Mouse (Mus musculus) liver, embryonic 12.5 days (tissue): ENCODE data around the gene 1810055G02Rik. TPM values are rescaled to one million over a fixed set of nuclear protein-coding genes. Genes with fewer than 3 reads are reported as not detected.

Experiments
- ATAC-seq: fragments of 200-750 bp; cut with Nextera tagmentation; 2 replicates; pipeline ENCODE4 v1.8.0; 2017; ENCODE audit warnings: moderate number of reproducible peaks, mild to moderate bottlenecking, moderate library complexity
- H3K27ac ChIP-seq: fragments of 300-500 bp; sonication (generic); 2 replicates; pipeline ENCODE4 v1.5.1; 2016; ENCODE audit warnings: mild to moderate bottlenecking
- H3K27me3 ChIP-seq: fragments of 300-500 bp; sonication (generic); replicated peaks from 2 replicates; pipeline ENCODE4 v1.6.1; 2016; ENCODE audit warnings: mild to moderate bottlenecking, moderate library complexity
- H3K36me3 ChIP-seq: fragments of 300-500 bp; sonication (generic); 2 replicates; pipeline ENCODE4 v1.6.1; 2016; ENCODE audit warnings: mild to moderate bottlenecking, moderate library complexity
- H3K4me1 ChIP-seq: fragments of 300-500 bp; sonication (generic); 2 replicates; pipeline ENCODE4 v1.6.1; 2016
- H3K4me2 ChIP-seq: fragments of 300-500 bp; sonication (generic); 2 replicates; pipeline ENCODE4 v1.6.1; 2016; ENCODE audit warnings: mild to moderate bottlenecking, moderate library complexity
- H3K4me3 ChIP-seq: fragments of 300-500 bp; sonication (generic); 2 replicates; pipeline ENCODE4 v1.5.1; 2016; ENCODE audit warnings: mild to moderate bottlenecking, moderate library complexity
- H3K9ac ChIP-seq: fragments of 300-500 bp; sonication (generic); 2 replicates; pipeline ENCODE4 v1.6.1; 2016; ENCODE audit warnings: mild to moderate bottlenecking, moderate library complexity
- H3K9me3 ChIP-seq: fragments of 300-500 bp; sonication (generic); replicated peaks from 2 replicates; pipeline ENCODE4 v1.6.1; 2016; ENCODE audit warnings: mild to moderate bottlenecking, moderate library complexity
- WGBS: fragments of 180-500 bp; shearing (Covaris S2); methylation state at CpG from one replicate; pipeline ENCODE4 v1.1.7; 2016; ENCODE audit not compliant: insufficient replicate concordance; 5-methylcytosine and 5-hydroxymethylcytosine counted together
- polyA plus RNA-seq: library from polyadenylated mRNA; unstranded; fragments of >200 nt; fragmentation: Nextera tagmentation; extraction: Ambion mirVana; gene quantifications from 2 replicates; pipeline ENCODE4 v1.2.1, GENCODE M21; 2016

1810055G02Rik gene
- polyA plus RNA-seq, 1 experiment from 2014 or later = 16.5 TPM

- Histone ChIP-seq H3K36me3 (no peaks in the 10 kb centered on the region), H3K27me3 (peaks cover 33% of the 10 kb centered on the region), H3K9ac (no peak overlapping the region), H3K4me2 (peak overlapping the region; percentile 94), H3K4me3 (peak overlapping the region; percentile 73; the same call in 1 of the 2 replicates), H3K27ac (peak overlapping the region; percentile 75; the same call in 1 of the 2 replicates), H3K9me3 (no peaks in the 10 kb centered on the region), H3K4me1 (peaks cover 83% of the 10 kb centered on the region)
- no peak for ATAC-seq
- 24% methylated on average over 1 of the region's 1 CpGs for WGBS
Measured at GRCm38 (mm10) chr19:3684414-3684813, 23.7 kb upstream of the 1810055G02Rik start.

GRCm38 (mm10) chr19:3684957-3685580 is 23.0 kb upstream of the 1810055G02Rik start:
- Histone ChIP-seq H3K36me3 (no peaks in the 10 kb centered on the region), H3K27ac (peak overlapping the region; percentile 75), H3K27me3 (peaks cover 33% of the 10 kb centered on the region), H3K9me3 (no peaks in the 10 kb centered on the region), H3K9ac (peak overlapping the region; percentile 79), H3K4me2 (peak overlapping the region; percentile 94), H3K4me3 (peak overlapping the region; percentile 73), H3K4me1 (peaks cover 77% of the 10 kb centered on the region)
- 15% methylated on average over 11 of the region's 11 CpGs for WGBS
- no peak for ATAC-seq

GRCm38 (mm10) chr19:3685611-3686214 is 22.4 kb upstream of the 1810055G02Rik start:
- Histone ChIP-seq H3K36me3 (no peaks in the 10 kb centered on the region), H3K4me3 (peak overlapping the region; percentile 73), H3K4me1 (peaks cover 71% of the 10 kb centered on the region), H3K27me3 (peaks cover 33% of the 10 kb centered on the region), H3K27ac (peak overlapping the region; percentile 75), H3K4me2 (peak overlapping the region; percentile 94), H3K9me3 (no peaks in the 10 kb centered on the region), H3K9ac (peak overlapping the region; percentile 79)
- 1% methylated on average over 45 of the region's 45 CpGs for WGBS
- no peak for ATAC-seq

GRCm38 (mm10) chr19:3686215-3686894 is 21.7 kb upstream of the 1810055G02Rik start, which contains the start of gene Lrp5:
TSS of gene Lrp5 (minus strand) at chr19:3686564.
- peak within 1 kb of the TSS; percentile 79 for H3K9ac ChIP-seq
- H3K36me3 ChIP-seq = no peaks in the 10 kb centered on the region
- WGBS = under 1% methylated on average over 73 of the region's 83 CpGs
- peak within 1 kb of the TSS; percentile 75 for H3K27ac ChIP-seq
- H3K27me3 ChIP-seq = peaks cover 33% of the 10 kb centered on the region
- H3K4me1 ChIP-seq = peaks cover 64% of the 10 kb centered on the region
- H3K9me3 ChIP-seq = no peaks in the 10 kb centered on the region
- H3K4me3 ChIP-seq = peak within 1 kb of the TSS; percentile 73
- peak within 1 kb of the TSS; percentile 94 for H3K4me2 ChIP-seq
- peak; percentile 14; the same call in 1 of the 2 replicates for ATAC-seq

- peak; percentile 67 for ATAC-seq
- Histone ChIP-seq H3K4me1 (peaks cover 53% of the 10 kb centered on the region), H3K36me3 (no peaks in the 10 kb centered on the region), H3K27me3 (peaks cover 33% of the 10 kb centered on the region), H3K4me3 (no peak overlapping the region), H3K27ac (peak overlapping the region; percentile 75), H3K4me2 (no peak overlapping the region), H3K9me3 (no peaks in the 10 kb centered on the region), H3K9ac (no peak overlapping the region)
- WGBS = 21% methylated on average over 5 of the region's 5 CpGs
Measured at GRCm38 (mm10) chr19:3687676-3688171, 20.4 kb upstream of the 1810055G02Rik start.

- no peak overlapping the region for H3K27ac ChIP-seq
- WGBS = 77% methylated on average over 5 of the region's 5 CpGs
- no peak overlapping the region for H3K4me3 ChIP-seq
- peaks cover 22% of the 10 kb centered on the region for H3K4me1 ChIP-seq
- H3K9ac ChIP-seq = no peak overlapping the region
- no peak for ATAC-seq
- H3K4me2 ChIP-seq = no peak overlapping the region
- H3K27me3 ChIP-seq = peaks cover 18% of the 10 kb centered on the region
- H3K9me3 ChIP-seq = no peaks in the 10 kb centered on the region
- no peaks in the 10 kb centered on the region for H3K36me3 ChIP-seq
Measured at GRCm38 (mm10) chr19:3691337-3691736, 16.8 kb upstream of the 1810055G02Rik start.

- 48% methylated on average over 6 of the region's 6 CpGs for WGBS
- H3K4me2 ChIP-seq = no peak overlapping the region
Measured at GRCm38 (mm10) chr19:3692414-3693145, 15.5 kb upstream of the 1810055G02Rik start.

GRCm38 (mm10) chr19:3694476-3694875 is 13.6 kb upstream of the 1810055G02Rik start:
- Histone ChIP-seq H3K36me3 (no peaks in the 10 kb centered on the region), H3K9me3 (no peaks in the 10 kb centered on the region), H3K27ac (no peak overlapping the region), H3K4me2 (no peak overlapping the region), H3K4me1 (no peaks in the 10 kb centered on the region), H3K4me3 (no peak overlapping the region), H3K9ac (no peak overlapping the region), H3K27me3 (no peaks in the 10 kb centered on the region)
- 57% methylated on average over 2 of the region's 2 CpGs for WGBS
- no peak for ATAC-seq

More at GRCm38 (mm10) chr19:3692414-3693145, 15.5 kb upstream of the 1810055G02Rik start:
- peaks cover 10% of the 10 kb centered on the region; the same call in 1 of the 2 replicates for H3K4me1 ChIP-seq
- no peak overlapping the region for H3K4me3 ChIP-seq
- H3K9ac ChIP-seq = no peak overlapping the region
- peaks cover 6% of the 10 kb centered on the region; the same call in 1 of the 2 replicates for H3K27me3 ChIP-seq
- H3K36me3 ChIP-seq = no peaks in the 10 kb centered on the region
- no peak overlapping the region for H3K27ac ChIP-seq
- no peak for ATAC-seq
- H3K9me3 ChIP-seq = no peaks in the 10 kb centered on the region

- H3K27me3 ChIP-seq = no peaks in the 10 kb centered on the region
- H3K9ac ChIP-seq = no peak overlapping the region
- WGBS = 83% methylated on average over 3 of the region's 3 CpGs
- ATAC-seq = no peak
- H3K36me3 ChIP-seq = no peaks in the 10 kb centered on the region
- H3K27ac ChIP-seq = no peak overlapping the region
- peaks cover 2% of the 10 kb centered on the region; the same call in 1 of the 2 replicates for H3K4me1 ChIP-seq
- H3K4me3 ChIP-seq = no peak overlapping the region
- H3K9me3 ChIP-seq = no peaks in the 10 kb centered on the region
- H3K4me2 ChIP-seq = no peak overlapping the region
Measured at GRCm38 (mm10) chr19:3695006-3695405, 13.1 kb upstream of the 1810055G02Rik start.

- no peak for ATAC-seq
- no peak overlapping the region for H3K4me3 ChIP-seq
- H3K27ac ChIP-seq = no peak overlapping the region
Measured at GRCm38 (mm10) chr19:3695471-3695870, 12.6 kb upstream of the 1810055G02Rik start.

GRCm38 (mm10) chr19:3695976-3696375 is 12.1 kb upstream of the 1810055G02Rik start:
- H3K9me3 ChIP-seq = no peaks in the 10 kb centered on the region
- peaks cover 2% of the 10 kb centered on the region; the same call in 1 of the 2 replicates for H3K4me1 ChIP-seq
- no peak overlapping the region for H3K27ac ChIP-seq
- H3K9ac ChIP-seq = no peak overlapping the region
- H3K4me2 ChIP-seq = no peak overlapping the region
- ATAC-seq = no peak
- H3K27me3 ChIP-seq = no peaks in the 10 kb centered on the region
- H3K4me3 ChIP-seq = no peak overlapping the region
- H3K36me3 ChIP-seq = no peaks in the 10 kb centered on the region
- 73% methylated on average over 8 of the region's 8 CpGs for WGBS

More at GRCm38 (mm10) chr19:3695471-3695870, 12.6 kb upstream of the 1810055G02Rik start:
- WGBS = 62% methylated on average over 4 of the region's 4 CpGs
- H3K27me3 ChIP-seq = no peaks in the 10 kb centered on the region
- H3K9me3 ChIP-seq = no peaks in the 10 kb centered on the region
- H3K9ac ChIP-seq = no peak overlapping the region
- H3K4me1 ChIP-seq = peaks cover 2% of the 10 kb centered on the region; the same call in 1 of the 2 replicates
- H3K4me2 ChIP-seq = no peak overlapping the region
- H3K36me3 ChIP-seq = no peaks in the 10 kb centered on the region
